Mouse (Mus musculus): Measurements from ENCODE around the gene Serpinb9b. TPM values are rescaled to one million over a fixed set of nuclear protein-coding genes. Genes with fewer than 3 reads are reported as not detected.

Serpinb9b gene
- total RNA-seq, 1 experiment: 12.3 TPM

DNA sequence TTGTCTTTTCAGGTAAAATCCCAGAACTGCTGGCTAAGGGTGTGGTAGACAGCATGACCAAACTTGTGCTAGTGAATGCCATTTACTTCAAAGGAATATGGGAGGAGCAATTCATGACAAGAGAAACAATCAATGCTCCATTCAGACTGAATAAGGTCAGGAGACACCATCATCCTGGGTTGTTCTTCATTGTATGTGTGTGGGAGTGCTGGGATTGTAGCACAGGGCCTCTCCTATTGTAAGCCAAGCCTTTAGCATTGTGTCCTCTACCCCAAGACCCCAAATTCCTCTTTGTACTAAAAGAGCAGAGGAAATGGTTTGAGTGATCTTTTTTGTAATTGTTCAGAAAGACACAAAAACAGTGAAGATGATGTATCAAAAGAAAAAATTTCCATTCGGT lies 64.1 kb downstream of the Serpinb9b start:
- no peak overlapping the region for H3K4me3 ChIP-seq (ENCODE audit: insufficient read depth in 1 of 2, low read depth in 1 of 2, low read length in 2 of 2, poor library complexity in 1 of 2, severe bottlenecking in 1 of 2)
- H3K36me3 ChIP-seq (ENCODE audit: control insufficient read depth, insufficient read depth, low read length, poor library complexity, severe bottlenecking): no peaks in the 10 kb centered on the region

More for the DNA sequence above, 64.1 kb downstream of the Serpinb9b start:
- no peak for TF ChIP-seq ZNF384 (IDR thresholded peaks at IDR 0.05; ENCODE audit: low read depth, low read length)
- no peak for TF ChIP-seq CHD2 (IDR thresholded peaks at IDR 0.05; ENCODE audit: low read depth, low read length)
- no peak for TF ChIP-seq ZC3H11A (IDR thresholded peaks at IDR 0.05; ENCODE audit: borderline replicate concordance, low read depth, low read length)
- TF ChIP-seq HCFC1 (IDR thresholded peaks at IDR 0.05; ENCODE audit: borderline replicate concordance, insufficient read depth, low read length): no peak
- no peak for TF ChIP-seq MAFK (IDR thresholded peaks at IDR 0.05; ENCODE audit: insufficient read depth, low read depth, low read length)
- no peaks in the 10 kb centered on the region for H3K4me1 ChIP-seq (ENCODE audit: control insufficient read depth in 2 of 2, insufficient read depth in 2 of 2, low read length in 2 of 2, poor library complexity in 1 of 2)
- in situ Hi-C loops (cut with MboI; ENCODE audit: low sequenced_read_pairs in 2 of 2, unreplicated experiment in 2 of 2): no loop called here
- H3K27ac ChIP-seq (ENCODE audit: insufficient read depth, low read depth, low read length, poor library complexity, severe bottlenecking): no peak overlapping the region
- no peak overlapping the region for H3K9ac ChIP-seq (ENCODE audit: insufficient read depth, low read depth, low read length, poor library complexity, severe bottlenecking)
- no peaks in the 10 kb centered on the region for H3K9me3 ChIP-seq (ENCODE audit: control insufficient read depth, insufficient read depth, low read depth, low read length)
- no peak for DNase-seq (ENCODE audit: low read depth, low spot score)

Other genes starting within 250 kb of the Serpinb9b start
- not detected in 2 replicates for gene Mylk4, start 243.5 kb upstream of the Serpinb9b start, total RNA-seq (2012; rRNA removed)
- gene Wrnip1, start 225.4 kb upstream of the Serpinb9b start, total RNA-seq (2012; rRNA removed): 30.8 and 44.8 TPM in 2 replicates
- gene D930007J09Rik, start 224.6 kb upstream of the Serpinb9b start, total RNA-seq (2012; rRNA removed): 3.7 and 6.7 TPM in 2 replicates
- 2.2 and 2.3 TPM in 2 replicates for gene Serpinb1a, start 176.2 kb upstream of the Serpinb9b start, total RNA-seq (2012; rRNA removed)
- not detected in 2 replicates for gene Serpinb1c, start 129.2 kb upstream of the Serpinb9b start, total RNA-seq (2012; rRNA removed)
- 0.69 and 2.5 TPM in 2 replicates for gene Serpinb6b, start 62.2 kb upstream of the Serpinb9b start, total RNA-seq (2012; rRNA removed)
- 1.2 and 3.4 TPM in 2 replicates for gene Serpinb9, start 24.2 kb upstream of the Serpinb9b start, total RNA-seq (2012; rRNA removed)
- gene Serpinb1b, start 51.2 kb downstream of the Serpinb9b start, total RNA-seq (2012; rRNA removed): 0.11 and 0.22 TPM in 2 replicates
- 1.1 TPM in 1 of 2 replicates, not detected in the other for gene Serpinb9c, start 132.3 kb downstream of the Serpinb9b start, total RNA-seq (2012; rRNA removed)
- gene Serpinb9d, start 165.5 kb downstream of the Serpinb9b start, total RNA-seq (2012; rRNA removed): 0.32 and 1.1 TPM in 2 replicates
- 1.5 TPM in 1 of 2 replicates, not detected in the other for gene Serpinb9e, start 222.2 kb downstream of the Serpinb9b start, total RNA-seq (2012; rRNA removed)